18 mouse cellular contexts compared by ENCODE assay signal in genomic region chr17:80708803-80709202, GRCm38 (mm10). TPM values are rescaled to one million over a fixed set of nuclear protein-coding genes. Genes with fewer than 3 reads are reported as not detected.
DNase-seq lines count a peak whose midpoint lies in the region; ATAC-seq lines count a peak whose summit lies in the region.
"Had no signal": no experiment of that assay in that cellular context is flagged by ENCODE, and none has a peak within 500 bp of the region (broad histone marks: within the 10 kb centered on the region; RNA-seq: fewer than 3 reads in every experiment).

No protein-coding gene starts in this region.

- no peak overlapping the region for H3K4me2 ChIP-seq in heart, embryonic 12.5 days
- H3K4me2 ChIP-seq in embryonic facial prominence, embryonic 15.5 days (replicated peaks): no peak overlapping the region
- no peak overlapping the region for H3K4me2 ChIP-seq in forebrain, embryonic 16.5 days (ENCODE audit: low read length)
- H3K4me2 ChIP-seq: forebrain, embryonic 12.5 days; hindbrain, embryonic 13.5 days; liver, embryonic 11.5 days; neural tube, embryonic 12.5 days had no signal

- no peaks in the 10 kb centered on the region for H3K9me3 ChIP-seq in heart, embryonic 12.5 days (replicated peaks)
- no peaks in the 10 kb centered on the region for H3K9me3 ChIP-seq in embryonic facial prominence, embryonic 15.5 days (replicated peaks)
- H3K9me3 ChIP-seq in forebrain, embryonic 16.5 days (ENCODE audit: control insufficient read depth, low read length): no peaks in the 10 kb centered on the region
- H3K9me3 ChIP-seq: forebrain, embryonic 12.5 days; hindbrain, embryonic 13.5 days; neural tube, embryonic 12.5 days had no signal

- WGBS in heart, embryonic 12.5 days: 70% methylated on average over 6 of the region's 6 CpGs
- WGBS in embryonic facial prominence, embryonic 15.5 days: 84% methylated on average over 6 of the region's 6 CpGs
- WGBS in forebrain, embryonic 16.5 days: 91% methylated on average over 6 of the region's 6 CpGs

- no peak for ATAC-seq in heart, embryonic 12.5 days (ENCODE audit: insufficient number of reproducible peaks, low FRiP score)
- no peak for ATAC-seq in embryonic facial prominence, embryonic 15.5 days (ENCODE audit: insufficient number of reproducible peaks, low FRiP score, low TSS enrichment, low read depth)
- ATAC-seq in forebrain, embryonic 16.5 days: no peak
- ATAC-seq: midbrain, embryonic 16.5 days had no signal

- no peak overlapping the region for H3K9ac ChIP-seq in heart, embryonic 12.5 days
- H3K9ac ChIP-seq in embryonic facial prominence, embryonic 15.5 days: no peak overlapping the region
- no peak overlapping the region for H3K9ac ChIP-seq in forebrain, embryonic 16.5 days (replicated peaks; ENCODE audit: low read depth, low read length)
- H3K9ac ChIP-seq: forebrain, embryonic 12.5 days; hindbrain, embryonic 13.5 days; neural tube, embryonic 12.5 days had no signal

- peak overlapping the region; percentile 44 for H3K27ac ChIP-seq in heart, embryonic 12.5 days (ENCODE audit: poor library complexity, severe bottlenecking)
- H3K27ac ChIP-seq in embryonic facial prominence, embryonic 15.5 days (replicated peaks): 0 out of 2 replicates have a peak overlapping the region, but pooled peaks have one; percentile 3
- H3K27ac ChIP-seq in forebrain, embryonic 16.5 days (ENCODE audit: low read length): no peak overlapping the region
- H3K27ac ChIP-seq: forebrain, embryonic 12.5 days; hindbrain, embryonic 13.5 days; neural tube, embryonic 12.5 days had no signal

- DNase-seq in heart, adult 9 months (ENCODE audit: low spot score in 2 of 2): no peak
- peak; percentile 62 to 70 for DNase-seq in lung, adult 18-20 months
- DNase-seq in lung, postnatal 4 days: peak; percentile 49 to 62
- no peak for DNase-seq in cerebellum, postnatal 14 days
- DNase-seq in layer of hippocampus, postnatal 36 days: no peak
- DNase-seq: adrenal gland, postnatal 25 days; cerebellum, adult 9-11 months; gastrocnemius, postnatal 10 days; kidney, adult 9 months; spleen, adult 18-20 months had no signal

- peaks cover 59% of the 10 kb centered on the region for H3K4me1 ChIP-seq in heart, embryonic 12.5 days (replicated peaks)
- peaks cover 65% of the 10 kb centered on the region for H3K4me1 ChIP-seq in embryonic facial prominence, embryonic 15.5 days
- peaks cover 32% of the 10 kb centered on the region for H3K4me1 ChIP-seq in forebrain, embryonic 16.5 days (replicated peaks; ENCODE audit: control insufficient read depth, insufficient read depth, low read length)

- no peaks in the 10 kb centered on the region for H3K36me3 ChIP-seq in heart, embryonic 12.5 days
- H3K36me3 ChIP-seq in embryonic facial prominence, embryonic 15.5 days: no peaks in the 10 kb centered on the region
- no peaks in the 10 kb centered on the region for H3K36me3 ChIP-seq in forebrain, embryonic 16.5 days (ENCODE audit: control insufficient read depth, insufficient read depth)
- H3K36me3 ChIP-seq: forebrain, embryonic 12.5 days; hindbrain, embryonic 13.5 days; neural tube, embryonic 12.5 days had no signal

- no peak overlapping the region for H3K4me3 ChIP-seq in heart, embryonic 12.5 days
- H3K4me3 ChIP-seq in embryonic facial prominence, embryonic 15.5 days (replicated peaks): no peak overlapping the region
- H3K4me3 ChIP-seq in forebrain, embryonic 16.5 days (replicated peaks; ENCODE audit: low read length): no peak overlapping the region
- H3K4me3 ChIP-seq: forebrain, embryonic 12.5 days; hindbrain, embryonic 13.5 days; neural tube, embryonic 12.5 days had no signal

- H3K27me3 ChIP-seq in heart, embryonic 12.5 days (replicated peaks): no peaks in the 10 kb centered on the region
- no peaks in the 10 kb centered on the region for H3K27me3 ChIP-seq in embryonic facial prominence, embryonic 15.5 days
- no peaks in the 10 kb centered on the region for H3K27me3 ChIP-seq in forebrain, embryonic 16.5 days (replicated peaks; ENCODE audit: control insufficient read depth, insufficient read depth, low read length)
- H3K27me3 ChIP-seq: forebrain, embryonic 12.5 days; hindbrain, embryonic 13.5 days; neural tube, embryonic 12.5 days had no signal

RNA-seq across cellular contexts. Expression of gene Map4k3, which starts 19.5 kb away (rescaled TPM):
- 25.0 and 25.8 TPM in 2 replicates for polyA plus RNA-seq in heart, embryonic 12.5 days (2016; fragmentation: Nextera tagmentation; extraction: Ambion mirVana)
- 23.6 and 23.9 TPM in 2 replicates for polyA plus RNA-seq in embryonic facial prominence, embryonic 15.5 days (2015; fragmentation: Nextera tagmentation; extraction: Ambion mirVana)
- polyA plus RNA-seq in forebrain, embryonic 16.5 days (2015; fragmentation: Nextera tagmentation; extraction: Ambion mirVana): 28.8 and 33.2 TPM in 2 replicates
- total RNA-seq in layer of hippocampus, postnatal 36 days (2021): 10 to 100 TPM; 89.8 to 92.7 TPM

Comparison
In these comparisons a context has a peak if more than half of its experiments do, and no peak if none do; other contexts are left out.
1. DNase-seq: peak in lung, adult 18-20 months (2 of 2) and lung, postnatal 4 days (2 of 2); none in heart, adult 9 months (0 of 2), cerebellum, postnatal 14 days (0 of 2) and layer of hippocampus, postnatal 36 days (0 of 2).